Mouse (Mus musculus): ENCODE data around the gene Wdr25.

DNA sequence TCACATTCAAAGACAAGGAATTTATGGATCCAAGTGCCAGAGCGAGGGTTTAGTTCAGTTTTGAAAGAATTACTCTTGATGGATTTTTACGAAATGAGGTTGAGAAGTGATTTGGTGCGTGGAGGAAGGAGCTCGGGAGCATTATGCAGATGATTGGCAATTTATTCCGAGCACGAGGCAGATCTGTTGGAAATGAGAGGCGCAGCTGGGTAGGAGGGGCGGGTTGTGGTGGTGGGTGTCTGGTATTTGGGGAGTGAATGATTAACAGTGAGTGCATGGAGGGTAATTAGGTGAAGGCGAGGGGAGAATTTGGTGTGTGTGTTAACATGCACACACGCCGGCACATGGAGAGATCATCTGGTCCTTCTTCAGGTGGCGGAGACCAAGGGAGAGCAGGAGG is 13.0 kb downstream of the Wdr25 start:
- no peak for TF ChIP-seq CTCF (conservative IDR thresholded peaks at IDR 0.05; ENCODE audit: insufficient read depth, insufficient read length, low read depth, low read length)
- TF ChIP-seq POLR2A (IDR thresholded peaks at IDR 0.05; ENCODE audit: low read depth, low read length): no peak

Measured in kidney, adult 2 months (tissue).